Mouse (Mus musculus): ENCODE measurements around the gene Orm2. TPM values are rescaled to one million over a fixed set of nuclear protein-coding genes. Genes with fewer than 3 reads are reported as not detected.
A peak's percentile ranks its signal among the peaks of the same experiment; 100 is the strongest.

Orm2 gene
- polyA plus RNA-seq, 1 experiment from 2014 or later = not detected

- H3K27me3 ChIP-seq (ENCODE audit: poor library complexity, severe bottlenecking) = no peaks in the 10 kb centered on the region
- no peak overlapping the region for H3K27ac ChIP-seq
- H3K36me3 ChIP-seq (replicated peaks) = peaks cover 58% of the 10 kb centered on the region
- 90% methylated on average over 3 of the region's 3 CpGs for WGBS
- DNase-seq (ENCODE audit: extremely low spot score, low spot score) = no peak
- no peaks in the 10 kb centered on the region for H3K9me3 ChIP-seq
- peaks cover 30% of the 10 kb centered on the region for H3K4me1 ChIP-seq
- H3K4me3 ChIP-seq = no peak overlapping the region
Observed at GRCm38 (mm10) chr4:63385253-63385652, 23.0 kb downstream of the Orm2 start.

GRCm38 (mm10) chr4:63385784-63386183, 23.5 kb downstream of the Orm2 start:
- H3K4me3 ChIP-seq = no peak overlapping the region
- DNase-seq (ENCODE audit: extremely low spot score, low spot score) = no peak
- peaks cover 35% of the 10 kb centered on the region for H3K4me1 ChIP-seq
- 91% methylated on average over 11 of the region's 11 CpGs for WGBS
- no peaks in the 10 kb centered on the region for H3K27me3 ChIP-seq (ENCODE audit: poor library complexity, severe bottlenecking)
- no peak overlapping the region for H3K27ac ChIP-seq
- H3K36me3 ChIP-seq (replicated peaks) = peaks cover 55% of the 10 kb centered on the region
- no peaks in the 10 kb centered on the region for H3K9me3 ChIP-seq

GRCm38 (mm10) chr4:63388029-63388428, 25.8 kb downstream of the Orm2 start:
- Histone ChIP-seq H3K4me3 (no peak overlapping the region), H3K27ac (peak overlapping the region; percentile 78; the same call in 1 of the 2 replicates), H3K36me3 (replicated peaks) (peaks cover 47% of the 10 kb centered on the region), H3K9me3 (no peaks in the 10 kb centered on the region), H3K4me1 (peaks cover 46% of the 10 kb centered on the region), H3K27me3 (ENCODE audit: poor library complexity, severe bottlenecking) (no peaks in the 10 kb centered on the region)
- WGBS = 86% methylated on average over 6 of the region's 6 CpGs
- DNase-seq (ENCODE audit: extremely low spot score, low spot score) = no peak

GRCm38 (mm10) chr4:63389121-63389886, 27.1 kb downstream of the Orm2 start:
- H3K4me3 ChIP-seq = no peak overlapping the region; the same call in 1 of the 2 replicates
- DNase-seq (ENCODE audit: extremely low spot score, low spot score) = peak; percentile 31
- peak overlapping the region; percentile 78 for H3K27ac ChIP-seq

GRCm38 (mm10) chr4:63389887-63390528, 27.8 kb downstream of the Orm2 start:
- Histone ChIP-seq H3K4me3 (no peak overlapping the region), H3K4me1 (peaks cover 46% of the 10 kb centered on the region), H3K27me3 (ENCODE audit: poor library complexity, severe bottlenecking) (no peaks in the 10 kb centered on the region), H3K36me3 (replicated peaks) (peaks cover 49% of the 10 kb centered on the region), H3K9me3 (no peaks in the 10 kb centered on the region), H3K27ac (peak overlapping the region; percentile 78)
- WGBS = 58% methylated on average over 11 of the region's 11 CpGs
- no peak for DNase-seq (ENCODE audit: extremely low spot score, low spot score)

More at GRCm38 (mm10) chr4:63389121-63389886, 27.1 kb downstream of the Orm2 start:
- no peaks in the 10 kb centered on the region for H3K27me3 ChIP-seq (ENCODE audit: poor library complexity, severe bottlenecking)
- 18% methylated on average over 8 of the region's 8 CpGs for WGBS
- H3K9me3 ChIP-seq = no peaks in the 10 kb centered on the region
- peaks cover 45% of the 10 kb centered on the region for H3K36me3 ChIP-seq (replicated peaks)
- peaks cover 46% of the 10 kb centered on the region for H3K4me1 ChIP-seq

DNA sequence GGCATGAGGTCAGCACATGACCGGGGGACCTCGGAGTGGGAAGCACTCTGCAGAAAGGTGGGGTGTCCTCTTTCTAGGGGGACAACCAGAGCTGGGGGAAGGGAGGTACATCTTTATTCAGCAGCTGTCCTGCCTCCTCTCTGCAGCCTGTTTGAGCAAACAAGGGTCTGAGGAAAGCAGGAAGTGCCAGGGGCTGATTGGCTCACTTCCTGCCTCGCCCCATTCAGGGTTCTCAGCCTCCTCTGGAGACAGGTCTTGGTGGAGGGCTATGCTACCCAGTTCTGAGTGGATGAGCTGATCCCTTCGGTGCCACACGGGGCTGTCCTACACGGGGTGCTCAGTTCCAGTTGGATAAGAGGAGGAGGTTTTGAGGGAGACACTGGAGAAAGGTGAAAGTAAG, 29.1 kb downstream of the Orm2 start:
- Histone ChIP-seq H3K4me1 (peaks cover 46% of the 10 kb centered on the region), H3K27ac (peak overlapping the region; percentile 78; the same call in 1 of the 2 replicates), H3K36me3 (replicated peaks) (peaks cover 48% of the 10 kb centered on the region), H3K9me3 (no peaks in the 10 kb centered on the region), H3K27me3 (ENCODE audit: poor library complexity, severe bottlenecking) (no peaks in the 10 kb centered on the region), H3K4me3 (no peak overlapping the region)
- WGBS = 90% methylated on average over 6 of the region's 6 CpGs
- no peak for DNase-seq (ENCODE audit: extremely low spot score, low spot score)

DNA sequence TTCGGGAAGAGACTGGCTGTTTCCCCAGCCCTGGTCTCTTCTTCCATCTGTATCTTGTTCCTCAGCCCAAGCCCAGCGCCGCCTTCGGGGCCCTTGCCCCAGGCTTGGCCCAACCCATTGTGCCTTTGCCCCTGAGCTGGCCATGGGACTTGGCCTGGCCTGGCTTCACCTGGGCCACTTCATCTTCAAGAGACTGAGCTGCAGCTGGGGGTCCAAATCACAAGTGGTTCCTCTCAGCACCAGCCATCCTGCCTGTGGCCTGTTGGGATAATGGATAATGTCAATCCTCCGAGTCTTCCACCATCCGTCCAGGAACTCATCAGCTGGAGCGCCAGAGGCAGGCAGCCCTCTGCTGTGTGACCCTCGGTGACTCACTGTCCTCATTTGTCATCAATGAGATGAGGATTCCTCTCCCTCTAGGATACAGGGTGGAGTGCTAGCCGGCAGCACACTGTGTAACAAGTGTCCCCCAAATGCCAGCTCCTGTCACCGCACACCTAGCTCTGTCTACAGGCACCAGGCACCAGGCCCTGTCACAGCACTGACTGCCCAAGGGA, 35.8 kb downstream of the Orm2 start:
- peaks cover 35% of the 10 kb centered on the region for H3K36me3 ChIP-seq (replicated peaks)
- peaks cover 39% of the 10 kb centered on the region for H3K4me1 ChIP-seq
- peak overlapping the region; percentile 53; the same call in 1 of the 2 replicates for H3K27ac ChIP-seq
- H3K4me3 ChIP-seq = no peak overlapping the region
- WGBS = 88% methylated on average over 10 of the region's 10 CpGs
- no peaks in the 10 kb centered on the region for H3K9me3 ChIP-seq
- H3K27me3 ChIP-seq (ENCODE audit: poor library complexity, severe bottlenecking) = no peaks in the 10 kb centered on the region
- DNase-seq (ENCODE audit: extremely low spot score, low spot score) = no peak

DNA sequence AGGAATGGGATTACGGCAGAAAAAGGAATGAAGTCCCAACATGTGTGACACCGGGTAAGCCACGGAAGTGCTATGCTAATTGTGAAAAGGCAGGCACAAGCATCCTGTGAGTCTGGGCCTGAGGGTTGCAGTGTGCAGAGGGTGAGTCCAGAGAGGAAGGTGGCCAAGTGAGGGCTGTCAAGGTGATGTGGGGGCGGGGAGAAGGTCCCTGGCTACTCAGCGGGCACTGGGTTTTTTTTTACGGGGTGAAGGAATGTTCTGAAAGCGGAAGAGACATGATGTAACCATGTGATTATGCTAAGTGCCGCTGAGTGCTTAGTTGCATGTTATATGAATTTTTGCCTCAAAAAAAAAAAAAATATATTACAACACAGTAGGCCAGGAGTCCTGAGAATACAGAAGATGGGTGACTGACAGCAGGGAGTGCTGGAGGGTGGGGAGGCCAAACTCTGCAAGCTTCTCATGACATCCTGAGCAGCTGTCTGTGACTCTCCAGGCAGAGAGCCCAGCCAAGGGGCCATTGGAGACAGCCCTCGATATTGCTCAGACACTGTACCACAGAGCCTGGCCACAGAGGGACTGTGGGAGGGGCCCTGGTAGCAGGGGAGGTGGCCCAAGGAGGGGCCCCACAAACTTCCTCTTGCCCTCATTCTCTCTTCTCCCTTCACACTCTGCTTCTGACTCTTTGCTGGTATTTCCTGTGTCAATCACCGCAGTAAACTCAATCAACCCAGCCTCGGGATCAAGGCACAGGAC, 36.8 kb downstream of the Orm2 start:
- DNase-seq (ENCODE audit: extremely low spot score, low spot score) = no peak
- peaks cover 28% of the 10 kb centered on the region for H3K36me3 ChIP-seq (replicated peaks)
- H3K4me3 ChIP-seq = no peak overlapping the region
- H3K27ac ChIP-seq = peak overlapping the region; percentile 53; the same call in 1 of the 2 replicates
- H3K27me3 ChIP-seq (ENCODE audit: poor library complexity, severe bottlenecking) = no peaks in the 10 kb centered on the region
- peaks cover 48% of the 10 kb centered on the region for H3K4me1 ChIP-seq
- H3K9me3 ChIP-seq = no peaks in the 10 kb centered on the region
- WGBS = 78% methylated on average over 11 of the region's 11 CpGs

DNA sequence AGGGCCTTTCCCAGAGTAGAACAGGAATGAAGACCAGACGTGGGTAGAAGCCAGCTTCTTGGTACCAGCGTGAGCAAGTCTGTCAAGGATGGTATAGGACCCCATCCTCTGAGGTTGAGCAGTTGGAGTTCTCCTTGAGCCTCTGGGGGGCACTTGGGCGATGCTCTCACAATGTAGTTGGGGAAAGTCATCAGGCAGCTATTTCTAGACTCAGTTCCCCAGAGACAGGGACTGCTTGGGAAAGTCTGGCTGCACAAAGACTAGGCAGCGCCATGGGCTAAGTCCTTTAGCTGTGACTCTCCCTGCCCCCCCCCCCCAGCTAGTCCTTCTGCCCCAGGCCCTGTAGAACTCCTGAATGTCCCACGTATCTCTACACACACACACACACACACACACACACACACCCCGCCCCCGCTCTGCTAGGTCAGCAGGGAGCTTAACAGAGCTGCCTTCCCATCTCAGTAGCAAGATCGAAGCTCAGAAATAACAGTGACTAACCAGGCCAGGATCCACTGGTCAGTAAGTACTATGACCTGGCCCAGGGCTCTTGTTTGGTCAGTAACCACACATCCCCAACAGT, 37.5 kb downstream of the Orm2 start:
- Histone ChIP-seq H3K4me3 (no peak overlapping the region), H3K27me3 (ENCODE audit: poor library complexity, severe bottlenecking) (no peaks in the 10 kb centered on the region), H3K4me1 (peaks cover 56% of the 10 kb centered on the region), H3K36me3 (replicated peaks) (peaks cover 21% of the 10 kb centered on the region), H3K27ac (peak overlapping the region; percentile 48; the same call in 1 of the 2 replicates), H3K9me3 (no peaks in the 10 kb centered on the region)
- no peak for DNase-seq (ENCODE audit: extremely low spot score, low spot score)
- whole genome bisulfite sequencing = 75% methylated on average over 8 of the region's 8 CpGs

DNA sequence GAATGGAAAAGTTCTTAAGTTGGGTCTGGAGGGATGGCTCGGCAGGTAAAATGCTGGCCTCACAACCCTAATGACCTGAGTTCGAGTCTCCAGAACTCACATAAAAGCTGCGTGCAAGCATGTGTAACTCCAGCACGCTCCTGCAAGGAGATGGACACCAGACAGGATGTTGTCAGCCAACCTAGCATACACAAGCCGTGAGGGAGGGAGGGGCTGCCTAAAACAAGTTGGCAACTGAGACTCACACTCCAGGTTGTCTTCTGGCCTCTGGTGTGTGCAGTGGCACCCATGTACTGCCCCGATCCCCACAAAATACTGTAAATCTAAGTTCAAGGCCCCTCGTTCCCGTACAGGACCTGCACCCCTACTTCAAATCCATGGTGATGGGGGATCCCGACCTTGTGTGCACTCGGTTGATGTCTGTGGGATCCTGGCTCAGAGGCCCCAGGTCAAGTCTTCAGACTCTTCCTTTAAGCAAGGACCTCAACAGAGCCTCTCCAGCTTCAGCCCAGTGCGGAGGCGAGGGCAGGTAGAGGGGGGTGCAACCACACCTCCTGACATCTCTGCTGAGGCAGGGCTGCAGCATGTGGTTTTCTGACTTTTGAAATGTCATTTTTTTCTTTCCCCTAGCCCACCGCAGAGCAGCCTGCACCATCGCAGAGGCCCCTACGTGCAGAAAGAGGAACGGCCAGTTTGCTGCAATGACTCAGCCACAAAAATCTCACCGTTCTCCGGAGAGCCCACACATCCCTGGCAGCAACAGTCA, 38.5 kb downstream of the Orm2 start:
- Histone ChIP-seq H3K9me3 (no peaks in the 10 kb centered on the region), H3K4me1 (peaks cover 65% of the 10 kb centered on the region), H3K27ac (no peak overlapping the region), H3K36me3 (replicated peaks) (peaks cover 11% of the 10 kb centered on the region), H3K4me3 (no peak overlapping the region), H3K27me3 (ENCODE audit: poor library complexity, severe bottlenecking) (no peaks in the 10 kb centered on the region)
- 92% methylated on average over 18 of the region's 18 CpGs for WGBS
- no peak for DNase-seq (ENCODE audit: extremely low spot score, low spot score)

GRCm38 (mm10) chr4:63401620-63402019, 39.4 kb downstream of the Orm2 start:
- Histone ChIP-seq H3K36me3 (replicated peaks) (peaks cover 9% of the 10 kb centered on the region), H3K27me3 (ENCODE audit: poor library complexity, severe bottlenecking) (no peaks in the 10 kb centered on the region), H3K27ac (0 out of 2 replicates have a peak overlapping the region, but pooled peaks have one; percentile 89), H3K9me3 (no peaks in the 10 kb centered on the region), H3K4me3 (no peak overlapping the region), H3K4me1 (peaks cover 67% of the 10 kb centered on the region)
- no peak for DNase-seq (ENCODE audit: extremely low spot score, low spot score)
- 93% methylated on average over 6 of the region's 6 CpGs for WGBS
